Mouse (Mus musculus) heart, postnatal 36 days (tissue): ENCODE results near the gene Gm49721. TPM values are rescaled to one million over a fixed set of nuclear protein-coding genes. Genes with fewer than 3 reads are reported as not detected.
"Not testable (repeated sequence)": the region's sequence is repeated elsewhere in the genome, so short reads cannot be mapped to it uniquely, and the experiment has no call there.

Source experiments
- DNase-seq, 2 experiments: peaks; one replicate each; pipeline ENCODE4 v3.0.0; 2021 to 2022
- intact Hi-C: fragments of 180-260 bp; cut with DNase I; formaldehyde crosslinking; loops from one replicate; pipeline ENCODE4 v1.15.1; 2025
- total RNA-seq, 2 experiments: library from RNA; stranded (reverse); gene quantifications; 2 replicates each; pipeline ENCODE4 v1.2.3; 2021

The Gm49721 gene
- total RNA-seq, result not detected

DNA sequence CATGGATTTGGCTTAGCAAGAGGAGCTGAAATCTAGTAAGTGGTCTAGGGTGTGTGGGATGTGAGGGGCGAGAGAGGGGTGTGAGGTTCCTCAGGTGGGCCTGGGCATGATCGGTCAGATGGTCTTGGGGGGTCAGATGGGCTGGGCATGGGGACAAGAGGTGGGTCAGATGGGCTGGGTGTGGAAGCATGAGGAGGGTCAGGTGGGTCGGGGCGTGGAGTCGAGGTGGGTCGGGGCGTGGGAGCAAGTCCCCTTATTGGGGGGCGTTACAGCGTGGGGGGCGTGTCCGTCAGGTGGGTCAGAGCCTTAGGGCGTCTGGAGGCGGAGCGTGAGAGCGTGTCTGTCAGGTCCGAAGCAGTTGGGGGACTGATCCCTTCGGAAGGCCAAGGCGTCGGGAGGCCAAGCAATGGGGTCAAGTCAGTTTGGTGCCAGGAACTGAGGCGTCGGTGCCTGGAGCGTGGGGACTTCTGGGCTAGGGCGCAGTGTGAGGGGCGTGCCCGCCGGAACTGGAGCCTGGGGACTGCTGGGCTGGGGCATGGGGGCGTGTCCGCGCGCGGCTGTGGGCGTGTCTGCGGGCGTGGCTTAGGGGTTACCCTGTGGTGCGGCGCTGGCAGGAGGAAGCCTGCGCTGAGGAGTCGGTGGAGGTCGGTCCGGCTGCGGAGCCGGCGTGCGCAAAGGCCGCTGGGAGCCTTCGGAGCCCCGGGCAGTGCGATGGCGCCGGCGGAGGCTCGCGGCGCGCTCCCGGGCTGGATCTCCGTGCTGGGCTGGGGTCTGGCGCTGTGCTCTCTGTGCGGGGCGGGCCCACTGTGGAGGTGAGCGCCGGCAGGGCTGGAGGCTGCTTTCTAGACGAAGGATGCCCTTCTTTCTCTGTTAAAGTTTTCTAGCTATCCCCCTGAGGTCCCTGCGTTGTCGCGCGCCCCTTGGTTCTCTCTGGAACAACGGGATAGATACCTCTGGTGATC lies at the start of gene Gm49721:
TSS of gene Gm49721 (plus strand) at position 618 of the 962 bp plus-strand sequence.
- intact Hi-C loops, result not testable (repeated sequence)
- DNase-seq, result peak; percentile 63 to 76

DNA sequence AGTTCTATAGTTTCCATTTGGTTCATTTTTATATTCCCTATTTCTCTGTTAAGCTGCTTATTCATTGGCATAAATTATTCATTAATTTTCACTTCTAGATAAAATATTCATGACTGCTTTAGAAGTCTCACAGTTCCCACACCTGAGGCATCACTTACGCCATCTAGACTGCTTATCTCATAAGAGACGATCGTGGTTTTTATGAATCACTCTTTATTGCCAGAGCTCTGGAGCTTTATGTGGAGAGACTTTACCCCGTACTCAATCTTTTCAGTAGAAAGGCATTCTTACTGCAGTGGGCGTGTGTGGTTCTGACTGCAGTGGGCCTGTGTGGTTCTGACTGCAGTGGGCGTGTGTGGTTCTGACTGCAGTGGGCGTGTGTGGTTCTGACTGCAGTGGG lies 47.1 kb upstream of the Gm49721 start:
- intact Hi-C loops, DNase-seq: not testable (repeated sequence)

DNA sequence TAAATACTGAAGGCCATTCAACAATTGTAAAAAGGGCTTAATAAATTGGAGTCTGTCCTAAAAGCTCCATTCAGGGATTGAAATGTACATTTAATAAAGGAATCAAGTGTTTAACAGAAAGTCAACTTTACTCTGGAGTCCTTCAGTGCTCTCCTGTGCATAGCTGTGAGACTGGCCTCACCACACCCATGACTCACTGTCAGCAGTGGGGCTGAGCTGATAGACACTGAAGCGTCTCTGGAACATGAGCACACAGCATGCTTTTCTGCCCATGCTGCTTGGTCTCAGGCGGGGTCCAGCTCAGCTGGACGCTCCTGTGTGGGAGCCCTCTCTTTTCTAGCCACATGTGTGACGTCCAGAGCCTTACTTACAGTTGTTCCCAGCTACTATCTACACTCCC lies 36.1 kb upstream of the Gm49721 start:
- intact Hi-C loops, DNase-seq: not testable (repeated sequence)

DNA sequence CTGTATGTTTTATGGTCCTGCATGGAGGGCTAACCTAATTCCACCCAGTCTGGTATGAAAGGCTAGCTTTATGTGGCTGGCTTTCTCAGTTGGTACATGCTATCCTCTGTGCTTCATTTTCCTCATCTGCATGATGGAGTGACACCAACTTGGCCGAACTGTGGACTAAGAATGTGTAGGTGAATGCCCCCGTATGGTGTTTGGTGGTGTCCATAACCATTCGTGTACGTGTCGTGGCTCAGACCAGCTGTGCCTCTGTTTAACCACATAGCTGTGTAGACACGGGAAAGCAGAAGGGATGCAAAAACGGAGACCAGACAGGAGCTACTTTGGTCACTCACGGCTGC lies 31.1 kb upstream of the Gm49721 start:
- intact Hi-C loops, DNase-seq: not testable (repeated sequence)

DNA sequence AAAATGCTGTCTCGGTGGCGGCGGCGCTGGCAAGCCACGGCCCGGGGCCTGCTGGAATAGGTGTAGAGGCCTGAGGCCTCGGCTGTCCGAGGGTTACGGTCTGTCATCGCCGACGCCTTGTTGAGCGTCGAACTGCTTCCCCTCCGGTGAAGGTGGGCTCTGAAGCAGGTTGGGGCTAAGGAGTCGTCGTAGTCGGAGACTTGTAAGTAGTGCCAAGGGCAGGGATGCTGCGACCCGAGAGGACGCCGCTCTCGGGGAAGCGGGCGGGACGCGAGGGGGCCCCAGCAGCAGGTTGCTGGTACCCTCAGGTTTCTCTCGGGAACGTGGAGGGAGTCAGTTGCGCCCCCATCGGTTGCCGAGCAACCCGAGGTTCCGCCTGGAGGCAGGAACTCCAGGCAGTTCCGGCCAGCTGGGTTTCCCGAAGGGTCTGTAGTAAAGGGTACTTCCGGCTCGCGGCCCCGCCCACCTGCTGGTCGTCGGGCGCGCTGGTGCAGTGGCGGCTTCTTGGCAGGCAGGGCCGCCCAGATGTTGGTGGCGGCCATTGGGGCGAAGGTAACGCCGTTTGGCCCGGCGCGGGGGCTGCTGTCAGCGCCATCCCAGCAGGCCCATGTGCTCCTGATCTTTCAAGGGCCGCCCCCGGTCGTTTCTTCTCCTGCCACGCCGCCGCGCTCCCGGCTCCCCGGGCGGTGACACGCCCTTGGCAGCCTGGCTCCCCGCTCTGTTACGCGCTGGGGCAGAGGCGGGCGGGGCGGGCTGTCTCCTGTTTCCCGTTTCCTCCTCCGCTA lies 30.5 kb upstream of the Gm49721 start, which contains the start of gene Rsph3b:
TSS of gene Rsph3b (minus strand) at position 699 of the 785 bp plus-strand sequence.
- intact Hi-C loops, result not testable (repeated sequence)
- peak; percentile 78 to 88 for DNase-seq

DNA sequence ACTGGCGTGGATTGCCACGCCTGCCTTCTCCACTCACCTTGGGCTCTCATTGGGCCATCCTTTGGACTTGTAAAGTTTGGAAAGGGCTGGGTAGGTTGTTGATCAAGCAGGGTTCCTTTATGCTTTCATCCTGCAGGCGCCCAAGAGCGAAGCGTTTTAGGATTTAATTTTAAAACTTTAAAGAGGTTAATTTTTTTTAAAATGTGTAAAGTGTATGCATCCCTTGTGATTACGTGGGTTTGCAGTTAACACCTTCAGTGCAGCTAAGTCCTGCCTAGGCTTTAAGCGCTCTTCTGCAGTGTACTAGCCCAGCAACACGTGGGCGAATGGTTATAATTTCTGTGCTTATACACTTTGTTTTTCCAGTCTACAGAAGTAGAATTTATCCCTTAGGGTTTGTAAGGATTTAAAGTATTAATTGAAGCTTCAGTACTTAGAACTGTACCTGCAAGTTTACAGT lies 29.9 kb upstream of the Gm49721 start:
- intact Hi-C loops, DNase-seq: not testable (repeated sequence)

DNA sequence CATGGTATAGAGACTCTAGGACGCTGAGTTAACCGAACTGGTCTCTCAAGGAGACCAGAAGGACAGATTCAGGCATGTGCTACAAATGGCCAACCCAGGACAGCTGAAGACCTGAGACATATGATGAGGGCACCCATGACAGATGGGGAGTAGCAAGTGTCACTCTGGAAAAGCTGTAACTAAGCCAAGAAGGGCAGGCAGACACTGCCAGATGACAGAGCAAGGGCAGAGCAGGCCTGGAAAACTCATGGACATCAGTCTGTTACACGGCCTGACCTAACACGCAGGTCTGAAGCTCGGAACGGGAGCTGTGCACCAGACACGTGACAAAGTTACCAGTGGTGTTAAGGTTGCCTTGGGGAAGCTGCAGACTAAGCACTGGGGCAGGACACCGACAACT lies 19.8 kb upstream of the Gm49721 start:
- intact Hi-C loops, DNase-seq: not testable (repeated sequence)

DNA sequence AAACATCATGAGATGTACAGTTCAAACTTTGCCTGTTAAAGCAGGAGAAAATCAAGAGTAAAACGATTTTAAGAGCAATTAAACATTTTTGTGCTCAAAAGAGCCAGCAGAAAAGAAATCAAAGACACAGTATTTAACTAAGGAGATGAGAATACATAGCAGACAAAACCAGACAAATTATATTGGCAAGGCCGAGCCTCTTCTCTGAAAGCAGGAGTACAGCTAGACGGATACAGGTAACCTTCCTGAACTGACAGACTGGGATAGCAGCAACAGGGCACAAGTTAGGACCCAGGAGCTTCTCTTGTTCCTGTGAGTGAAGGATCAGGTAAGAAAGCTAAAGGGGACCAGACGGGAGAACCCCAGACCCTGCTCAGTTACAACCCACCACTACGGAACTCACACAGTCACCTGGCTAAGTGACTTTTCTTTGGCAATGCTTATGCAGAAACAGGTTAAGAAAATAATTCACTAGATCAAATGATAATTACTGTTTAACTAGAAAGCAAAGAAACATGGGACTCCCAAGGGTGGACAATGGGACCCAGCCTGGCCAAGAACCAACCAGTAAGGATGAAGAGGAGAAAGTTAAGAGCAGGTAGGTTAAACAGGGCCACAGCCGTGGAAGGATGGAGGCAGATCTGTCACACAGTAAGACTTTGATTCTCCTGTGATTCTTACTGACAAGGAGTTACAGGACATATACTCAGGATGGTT lies 19.0 kb upstream of the Gm49721 start:
- DNase-seq, intact Hi-C loops: not testable (repeated sequence)

DNA sequence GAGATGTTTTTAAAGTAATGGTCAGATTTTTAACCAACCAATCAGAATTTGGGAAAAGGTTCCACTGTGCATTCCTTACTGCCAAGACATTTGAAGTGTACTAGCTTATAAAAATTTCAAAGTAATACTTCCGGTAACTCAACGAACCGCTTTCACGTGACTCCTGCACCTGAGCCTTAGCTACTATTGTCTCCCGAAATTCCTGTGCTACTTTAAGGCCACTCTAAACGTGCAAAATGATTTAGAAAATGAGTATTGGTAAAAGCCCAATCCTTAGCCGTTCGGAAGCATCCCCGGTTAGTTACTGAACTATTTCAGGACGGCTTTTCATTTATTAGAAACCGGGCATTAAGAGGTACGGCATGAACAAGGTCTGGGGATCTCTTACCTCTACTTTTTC lies 18.4 kb upstream of the Gm49721 start:
- intact Hi-C loops, DNase-seq: not testable (repeated sequence)

DNA sequence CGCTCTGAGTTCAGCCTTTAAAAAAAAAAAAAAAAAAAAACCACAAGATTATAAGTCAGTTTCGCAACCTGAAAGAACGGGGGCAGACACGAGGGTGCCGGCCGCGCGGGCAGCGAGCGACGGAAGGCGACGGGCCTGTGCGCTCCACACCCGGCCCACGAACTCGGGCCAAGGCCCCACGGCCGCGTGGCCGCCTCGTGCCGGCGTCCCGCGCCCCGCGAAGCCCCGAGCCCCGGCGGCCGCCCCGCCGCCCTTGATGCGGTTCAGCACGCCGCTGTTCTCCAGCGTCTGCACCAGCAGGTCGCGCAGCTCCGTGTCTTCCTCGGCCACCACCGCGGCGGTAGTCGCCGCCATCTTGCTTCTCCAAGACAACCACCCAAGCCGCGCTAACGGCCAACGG lies 17.9 kb upstream of the Gm49721 start, which contains the start of gene Tagap1:
TSS of gene Tagap1 (minus strand) at position 381 of the 400 bp plus-strand sequence.
- peak; percentile 39 to 71 for DNase-seq
- intact Hi-C loops, result not testable (repeated sequence)

DNA sequence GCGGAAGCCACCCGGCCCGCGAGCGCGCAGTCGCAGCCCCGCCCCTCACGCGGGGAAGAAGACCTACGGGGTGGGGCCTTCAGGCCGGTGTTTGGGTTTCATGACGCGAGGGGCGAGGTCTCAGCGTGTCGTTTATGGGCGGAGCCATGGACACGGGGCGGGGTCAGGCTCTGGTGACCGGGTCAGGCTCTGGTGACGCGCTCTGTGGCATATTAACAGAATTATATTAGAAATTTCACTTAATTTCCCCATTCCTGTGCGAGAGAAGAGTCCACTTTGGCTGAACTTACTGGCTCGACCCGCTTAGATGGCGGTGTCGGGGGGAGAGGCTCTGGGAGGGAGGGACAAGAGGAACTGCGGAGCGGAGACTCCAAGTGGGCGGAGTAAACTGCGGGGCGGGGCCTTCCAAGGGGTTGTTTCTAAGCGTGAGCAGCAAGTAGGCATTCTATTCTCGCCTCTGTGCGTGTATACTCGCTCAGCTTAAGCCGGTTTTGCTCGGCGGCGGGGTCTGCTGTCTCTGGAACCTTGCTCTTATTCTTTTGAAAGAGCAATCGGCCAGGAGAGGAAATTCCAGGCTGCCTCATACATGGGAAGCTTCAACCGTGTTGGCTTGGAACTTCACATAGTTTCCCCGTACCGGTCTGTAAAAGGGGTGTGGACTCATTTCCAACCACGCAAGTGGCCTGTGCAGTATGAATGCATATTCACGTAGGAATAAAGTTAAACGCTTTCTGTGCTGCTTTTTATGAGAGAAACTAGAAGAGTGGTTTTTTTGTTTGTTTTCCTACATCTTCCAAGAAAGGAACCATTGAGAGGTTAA lies 17.3 kb upstream of the Gm49721 start:
- intact Hi-C loops, result not testable (repeated sequence)
- DNase-seq, result peak; percentile 20 to 78

DNA sequence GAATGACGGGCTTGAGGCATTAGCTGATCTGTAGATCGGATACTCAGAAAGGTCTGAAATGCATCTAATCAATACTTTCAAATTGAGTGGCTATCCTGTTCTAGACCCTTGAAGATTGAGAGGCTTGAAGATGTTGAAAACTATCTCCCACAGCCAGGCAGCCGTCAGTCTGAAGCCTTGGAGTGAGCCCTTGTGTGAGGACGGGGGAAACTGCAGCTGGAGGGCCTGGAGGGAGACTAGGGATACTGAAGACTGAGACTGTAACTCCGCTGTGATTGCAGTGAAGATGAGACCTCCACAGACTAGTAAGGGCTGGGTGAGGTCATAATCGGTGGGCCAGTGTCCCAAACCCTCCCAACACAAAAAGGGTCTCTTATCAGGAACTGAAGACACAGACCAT lies 16.4 kb upstream of the Gm49721 start:
- DNase-seq, intact Hi-C loops: not testable (repeated sequence)

DNA sequence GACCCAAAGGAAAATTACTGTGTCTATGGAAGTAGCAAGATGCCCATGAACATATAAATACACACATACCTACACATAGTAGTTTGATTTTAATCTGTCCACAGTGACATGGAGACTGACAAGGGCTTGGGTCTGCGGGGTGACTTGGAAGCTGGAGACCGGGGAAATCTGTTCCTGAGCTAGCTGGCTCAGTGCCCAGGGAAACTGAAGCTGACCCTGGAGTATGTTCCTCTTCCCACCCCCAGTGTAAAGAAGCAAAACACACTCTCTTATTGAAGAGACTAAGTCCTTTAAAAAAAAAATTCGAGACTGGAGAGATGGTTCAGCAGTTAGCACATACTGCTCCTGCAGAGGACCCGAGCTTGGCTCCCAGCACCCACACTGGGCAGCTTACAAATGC lies 15.8 kb upstream of the Gm49721 start:
- DNase-seq, intact Hi-C loops: not testable (repeated sequence)

DNA sequence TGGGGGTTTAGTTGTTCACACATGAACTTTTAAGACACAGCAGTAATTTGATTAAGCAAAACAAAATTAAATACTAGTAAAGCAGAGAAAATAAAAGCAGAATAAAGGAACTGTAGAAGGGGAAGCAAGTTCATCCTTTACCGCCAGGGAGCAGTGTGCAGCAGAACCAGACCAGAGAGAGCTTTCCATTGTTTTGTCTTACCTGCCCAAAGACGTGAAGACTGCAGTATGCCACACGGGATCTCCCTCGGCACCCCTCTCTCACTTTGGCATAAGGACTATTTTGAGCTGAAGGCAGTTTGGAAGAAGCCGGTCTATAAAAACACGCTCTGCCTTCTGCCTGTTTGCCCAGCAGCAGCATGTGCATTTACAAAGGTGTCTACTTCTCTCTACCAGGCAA lies 13.3 kb upstream of the Gm49721 start:
- intact Hi-C loops, DNase-seq: not testable (repeated sequence)

DNA sequence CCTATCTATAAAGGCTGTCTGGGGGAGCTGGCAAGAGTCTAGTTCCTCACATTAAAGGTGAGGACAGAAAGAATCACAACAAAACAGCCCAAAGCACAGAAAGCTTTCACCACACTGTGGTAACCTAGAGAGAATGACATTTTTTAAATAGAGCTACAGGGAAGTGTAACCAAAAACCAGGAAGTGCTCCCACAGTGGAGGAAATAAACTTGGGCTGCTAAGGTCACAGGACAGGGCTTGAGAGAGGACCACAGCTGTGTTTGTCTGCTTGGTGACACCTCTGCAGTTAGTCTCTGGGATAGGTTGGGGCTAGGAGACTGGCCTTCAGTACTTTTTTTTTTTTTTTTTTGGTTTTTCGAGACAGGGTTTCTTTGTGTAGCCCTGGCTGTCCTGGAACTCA lies 11.0 kb upstream of the Gm49721 start:
- intact Hi-C loops, DNase-seq: not testable (repeated sequence)

DNA sequence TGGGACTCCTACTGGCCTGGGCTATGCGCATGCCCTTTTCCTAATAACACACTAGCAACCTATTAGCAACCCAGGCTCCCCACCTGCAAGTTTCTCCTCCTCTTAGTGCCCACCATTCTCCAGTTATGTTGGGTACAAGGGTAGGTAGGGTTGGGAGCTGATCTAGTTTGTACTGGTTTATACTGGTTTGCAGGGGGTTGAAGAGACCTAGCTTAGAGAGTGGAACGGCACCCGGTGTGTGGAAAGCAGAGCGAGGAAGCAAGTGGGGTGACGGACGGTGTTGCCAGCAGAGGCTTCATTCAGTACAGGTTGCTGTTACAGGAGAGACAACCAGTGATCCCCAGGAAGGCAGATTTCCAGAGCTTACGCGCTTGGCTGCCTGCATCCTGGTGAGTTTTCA lies 8.4 kb upstream of the Gm49721 start, which contains the start of gene Rnaset2b:
TSS of gene Rnaset2b (plus strand) at position 301 of the 400 bp plus-strand sequence.
- intact Hi-C loops, DNase-seq: not testable (repeated sequence)

DNA sequence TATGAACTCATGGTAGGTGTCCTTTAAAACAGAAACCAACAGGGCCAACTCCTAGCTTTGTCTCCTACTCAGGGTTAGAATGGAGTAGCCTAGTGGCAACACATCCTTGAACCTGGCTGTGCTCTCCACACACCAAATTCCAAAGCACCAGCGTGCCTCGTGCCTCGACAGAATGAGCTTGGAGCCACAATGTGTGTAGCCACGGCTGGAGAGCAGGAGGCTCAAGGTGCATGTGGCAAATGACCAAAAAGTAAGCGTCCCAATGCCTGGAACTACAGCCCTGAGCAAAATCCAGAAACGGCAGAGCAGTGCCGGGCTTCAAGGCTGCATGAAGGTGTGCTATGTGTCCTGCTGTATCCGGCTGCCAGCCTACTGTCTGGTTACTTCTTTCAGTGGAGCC lies 7.5 kb upstream of the Gm49721 start:
- DNase-seq, intact Hi-C loops: not testable (repeated sequence)

DNA sequence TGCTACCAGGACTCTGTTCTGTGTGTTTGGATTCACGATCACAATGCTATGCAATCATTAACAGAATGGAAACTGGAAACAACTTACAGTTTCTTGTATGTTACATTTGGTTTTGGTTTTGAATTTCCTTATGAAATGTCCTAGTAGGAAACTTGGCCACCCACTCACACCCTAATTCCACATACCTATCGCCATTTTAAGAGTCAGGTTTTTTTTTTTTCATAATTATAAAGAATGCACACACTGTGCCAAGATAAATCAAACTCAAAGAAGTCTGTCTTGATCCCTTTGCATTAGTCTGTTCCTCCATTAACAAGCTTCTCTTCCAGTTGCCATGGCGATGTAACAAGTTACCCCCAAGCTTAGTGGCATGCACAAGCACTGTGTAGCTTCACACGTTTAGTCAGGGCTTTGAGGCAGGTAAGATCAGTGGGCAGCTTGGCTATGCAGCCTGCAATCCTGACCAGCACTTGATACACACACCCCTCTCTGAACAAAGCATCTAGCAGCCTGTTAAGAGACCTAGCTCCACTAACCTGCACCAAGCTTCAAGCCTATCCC lies 5.8 kb upstream of the Gm49721 start:
- intact Hi-C loops, DNase-seq: not testable (repeated sequence)

DNA sequence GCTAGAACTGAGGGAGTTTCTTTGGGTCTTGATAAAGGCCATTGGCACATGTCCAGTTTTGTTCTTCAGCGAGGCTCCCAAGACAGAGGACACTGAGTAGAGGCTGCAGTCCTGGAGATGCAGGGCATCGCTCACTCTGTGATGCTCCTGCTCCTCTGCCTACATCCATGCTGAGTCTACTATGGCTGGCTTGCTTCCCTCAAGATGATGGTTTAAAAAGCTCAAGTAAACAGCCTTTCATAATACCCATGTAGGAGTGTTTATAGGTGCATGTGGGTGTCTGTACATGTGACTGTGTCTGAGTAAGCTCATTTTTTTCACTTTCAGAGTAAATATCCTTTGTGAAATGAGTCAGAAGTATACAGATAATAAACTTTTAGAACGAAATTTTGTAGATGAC lies 3.7 kb upstream of the Gm49721 start:
- intact Hi-C loops, DNase-seq: not testable (repeated sequence)
